Mouse (Mus musculus): ENCODE measurements around the gene Ddx39b.
A peak's percentile ranks its signal among the peaks of the same experiment; 100 is the strongest.

Gene Ddx39b

GRCm38 (mm10) chr17:35241305-35242014 lies at the start of gene Ddx39b:
Ddx39b (plus strand) TSS chr17:35241746.
- DNase-seq: peak; percentile 93 to 98

GRCm38 (mm10) chr17:35192924-35193323 lies 48.6 kb upstream of the Ddx39b start:
- DNase-seq: no peak

- DNase-seq: no peak
Observed at GRCm38 (mm10) chr17:35193881-35194843, 47.4 kb upstream of the Ddx39b start, which contains the start of gene Ltb. Ltb (plus strand) TSS chr17:35194439.

- DNase-seq: no peak
Observed at GRCm38 (mm10) chr17:35194844-35195630, 46.5 kb upstream of the Ddx39b start.

GRCm38 (mm10) chr17:35195631-35196320 lies 45.8 kb upstream of the Ddx39b start:
- DNase-seq: peak; percentile 81 to 84

- no peak for DNase-seq
Observed at GRCm38 (mm10) chr17:35196321-35196641, 45.3 kb upstream of the Ddx39b start.

GRCm38 (mm10) chr17:35197126-35197525 lies 44.4 kb upstream of the Ddx39b start:
- DNase-seq: no peak

- no peak for DNase-seq
Observed at GRCm38 (mm10) chr17:35198029-35198428, 43.5 kb upstream of the Ddx39b start.

GRCm38 (mm10) chr17:35198946-35199345 lies 42.6 kb upstream of the Ddx39b start:
- no peak for DNase-seq

GRCm38 (mm10) chr17:35200398-35200797 lies 41.1 kb upstream of the Ddx39b start:
- DNase-seq: no peak

GRCm38 (mm10) chr17:35201128-35201527 lies 40.4 kb upstream of the Ddx39b start:
- DNase-seq: no peak

- DNase-seq: peak in 1 of 2 experiments; percentile 42
Observed at GRCm38 (mm10) chr17:35201787-35202186, 39.8 kb upstream of the Ddx39b start, which contains the start of gene Tnf. Tnf (minus strand) TSS chr17:35202007.

GRCm38 (mm10) chr17:35202442-35202841 lies 39.1 kb upstream of the Ddx39b start:
- no peak for DNase-seq

- DNase-seq: no peak
Observed at GRCm38 (mm10) chr17:35204494-35205379, 36.8 kb upstream of the Ddx39b start, which contains the start of gene Lta. Lta (minus strand) TSS chr17:35205351.

GRCm38 (mm10) chr17:35205380-35205769 lies 36.2 kb upstream of the Ddx39b start:
- no peak for DNase-seq

- DNase-seq: no peak
Observed at GRCm38 (mm10) chr17:35209785-35210535, 31.6 kb upstream of the Ddx39b start.

GRCm38 (mm10) chr17:35210593-35210992 lies 31.0 kb upstream of the Ddx39b start:
- DNase-seq: no peak

GRCm38 (mm10) chr17:35213071-35213470 lies 28.5 kb upstream of the Ddx39b start:
- no peak for DNase-seq

GRCm38 (mm10) chr17:35218516-35219193 lies 22.9 kb upstream of the Ddx39b start:
- DNase-seq: peak; percentile 49 to 76

- DNase-seq: no peak
Observed at GRCm38 (mm10) chr17:35219601-35220041, 21.9 kb upstream of the Ddx39b start.

All from kidney, postnatal 25 days (tissue).